Mouse (Mus musculus): ENCODE data around the gene Trappc10.

The Trappc10 gene

DNA sequence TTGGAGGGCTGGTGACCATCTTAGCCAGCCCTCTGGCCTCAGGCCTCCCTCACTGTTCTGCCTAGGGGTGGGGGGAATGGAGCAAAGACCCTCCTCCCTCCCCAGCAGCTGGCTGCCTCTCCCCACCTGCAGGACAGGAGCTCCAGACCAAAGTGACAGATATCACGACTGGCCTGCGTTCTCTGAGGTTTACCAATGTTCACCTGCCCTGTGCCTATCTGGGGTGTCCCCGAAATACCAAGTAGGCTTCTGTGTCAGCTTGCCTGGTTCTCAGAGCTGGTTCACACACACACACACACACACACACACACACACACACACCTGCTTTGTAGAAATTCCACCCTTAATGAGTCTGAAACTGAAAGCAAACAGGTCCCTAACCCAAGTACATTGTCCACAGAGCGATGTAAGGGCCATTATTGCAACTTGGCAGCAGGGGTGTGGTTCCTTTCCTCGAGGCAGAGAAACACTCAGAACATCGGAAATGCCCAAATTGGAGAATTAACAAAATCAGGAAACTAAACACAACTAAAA lies 13.8 kb upstream of the Trappc10 start:
- no peak for DNase-seq

GRCm38 (mm10) chr10:78255646-78256059 lies 11.2 kb upstream of the Trappc10 start:
- DNase-seq: peak; percentile 75 to 89

DNA sequence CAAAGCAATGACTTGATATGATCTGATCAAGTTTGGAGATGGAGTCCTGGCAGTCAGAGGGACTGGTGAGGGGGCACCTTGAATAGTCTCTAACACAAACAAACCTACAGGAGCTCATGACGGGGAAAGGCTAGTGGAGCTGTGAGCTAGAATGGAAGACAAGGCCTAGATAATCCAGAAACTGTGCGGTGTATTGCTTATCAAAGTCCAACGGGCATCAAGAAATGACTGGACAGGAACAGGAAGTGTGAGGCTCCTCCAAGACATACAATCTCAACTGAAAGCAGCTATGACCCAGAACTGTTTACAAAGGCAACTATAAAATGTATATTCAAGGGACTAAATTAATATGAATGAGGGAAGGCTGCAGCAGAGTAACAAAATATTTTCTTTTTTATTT lies 2.8 kb upstream of the Trappc10 start:
- DNase-seq: no peak

DNA sequence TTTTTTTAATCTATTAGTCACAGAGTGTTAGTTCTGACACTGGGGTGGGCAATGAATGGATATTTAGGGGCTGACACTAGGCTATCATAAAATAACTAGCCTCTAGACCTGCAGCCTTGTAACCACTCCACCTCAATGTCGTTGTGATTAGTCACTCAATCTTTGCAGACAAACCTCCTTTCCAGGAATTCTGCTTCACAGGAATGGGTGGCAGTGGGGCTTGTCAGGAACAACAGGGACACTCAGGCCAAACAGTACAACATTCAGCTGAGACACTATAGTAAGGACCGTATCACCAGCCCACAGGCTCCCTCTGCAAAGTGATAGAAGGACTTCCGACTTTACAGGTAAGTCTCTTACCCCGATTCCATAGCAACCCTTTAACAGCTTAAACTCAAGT lies 2.3 kb upstream of the Trappc10 start:
- no peak for DNase-seq

DNA sequence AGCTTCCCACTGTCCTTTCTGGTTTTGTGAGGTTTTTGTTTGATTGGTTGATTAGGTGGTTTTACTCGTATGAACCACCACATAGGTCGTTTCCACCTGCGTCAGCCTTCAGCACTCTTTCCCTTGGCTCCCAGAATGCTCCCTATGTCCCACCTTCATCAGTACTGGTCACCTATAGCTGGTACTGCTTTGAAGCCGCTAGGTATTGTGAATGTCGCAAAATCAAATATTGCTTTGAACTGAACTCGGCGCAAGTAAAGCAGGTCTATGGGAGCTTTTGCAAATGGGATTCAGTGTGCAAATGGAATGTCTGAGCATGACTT lies 745 bp upstream of the Trappc10 start:
- DNase-seq: no peak

DNA sequence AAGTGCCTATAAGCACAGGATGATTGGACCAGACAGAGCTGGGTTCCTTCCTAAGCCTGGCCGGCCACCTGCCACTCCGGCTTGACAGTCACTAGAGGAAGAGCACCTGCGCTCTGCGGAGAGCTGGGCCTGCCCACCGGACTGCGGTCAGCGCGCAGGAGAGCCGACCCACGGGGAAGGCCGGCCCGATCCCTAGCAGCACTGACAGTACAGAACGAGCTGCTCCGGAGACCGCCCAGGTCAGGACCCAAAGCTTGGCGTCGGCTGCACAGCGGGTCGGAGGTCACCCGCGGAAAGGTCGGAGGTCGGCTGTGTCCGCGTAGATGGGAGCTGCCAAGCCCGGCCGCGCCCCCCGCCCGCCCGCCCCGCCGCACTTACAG lies 393 bp downstream of the Trappc10 start:
- peak; percentile 50 to 77 for DNase-seq

DNA sequence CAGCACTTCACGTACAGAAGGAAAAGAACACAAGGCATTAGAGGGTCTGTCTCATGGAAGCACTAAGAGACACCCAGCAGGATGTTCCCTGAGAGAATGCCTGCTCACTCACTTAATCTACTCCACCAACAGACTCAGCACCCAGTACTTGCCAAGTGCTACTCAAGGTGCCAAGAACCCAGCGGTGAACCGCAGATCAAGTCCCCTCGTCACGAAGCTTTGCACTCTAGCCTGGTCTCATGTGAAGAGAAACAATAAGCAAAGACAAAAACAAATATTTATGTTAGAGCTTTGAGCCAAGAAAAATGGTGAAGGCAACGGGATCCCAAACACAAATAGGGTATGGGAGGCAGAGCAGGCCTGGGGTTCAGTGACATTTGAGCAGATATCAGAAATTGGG lies 5.5 kb downstream of the Trappc10 start:
- no peak for DNase-seq

DNA sequence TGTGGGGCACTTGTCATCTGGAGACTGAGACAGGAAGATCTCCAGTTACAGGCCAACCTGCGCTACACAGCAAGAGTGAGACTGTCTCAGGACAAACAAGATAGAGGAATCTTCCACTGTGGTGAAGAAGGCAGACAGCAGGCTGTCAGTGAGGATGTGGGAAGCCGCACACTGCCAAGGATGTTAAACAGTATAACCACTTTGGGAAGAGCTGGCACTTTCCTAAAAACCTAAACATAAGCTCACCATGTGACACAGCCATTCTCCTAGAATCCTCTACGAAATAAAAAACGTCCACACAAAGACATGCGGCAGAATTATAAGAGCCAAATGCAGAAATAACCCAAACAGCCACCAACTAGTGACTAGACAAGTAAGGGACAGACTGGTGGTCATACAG lies 6.1 kb downstream of the Trappc10 start:
- no peak for DNase-seq

DNA sequence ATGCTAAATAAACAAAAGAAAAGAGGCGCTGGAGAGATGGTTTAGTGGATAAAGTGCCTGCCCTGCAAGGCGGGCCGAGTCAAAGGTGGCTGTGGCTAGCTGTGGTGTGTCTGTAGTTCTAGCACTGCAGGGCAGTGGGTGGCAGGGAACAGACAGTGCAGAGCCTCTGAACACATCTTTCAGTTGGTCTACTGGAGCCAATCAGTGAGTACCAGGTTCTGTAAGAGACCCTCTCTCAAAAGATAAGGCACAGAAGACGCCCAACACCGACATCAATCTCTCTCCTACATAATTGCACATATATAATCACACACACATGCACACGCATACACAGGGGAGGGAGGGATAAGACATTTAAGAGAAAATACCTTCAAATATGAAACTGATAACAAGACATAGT lies 6.6 kb downstream of the Trappc10 start:
- no peak for DNase-seq

- no peak for DNase-seq
Measured at GRCm38 (mm10) chr10:78236885-78237629, 7.4 kb downstream of the Trappc10 start.

DNA sequence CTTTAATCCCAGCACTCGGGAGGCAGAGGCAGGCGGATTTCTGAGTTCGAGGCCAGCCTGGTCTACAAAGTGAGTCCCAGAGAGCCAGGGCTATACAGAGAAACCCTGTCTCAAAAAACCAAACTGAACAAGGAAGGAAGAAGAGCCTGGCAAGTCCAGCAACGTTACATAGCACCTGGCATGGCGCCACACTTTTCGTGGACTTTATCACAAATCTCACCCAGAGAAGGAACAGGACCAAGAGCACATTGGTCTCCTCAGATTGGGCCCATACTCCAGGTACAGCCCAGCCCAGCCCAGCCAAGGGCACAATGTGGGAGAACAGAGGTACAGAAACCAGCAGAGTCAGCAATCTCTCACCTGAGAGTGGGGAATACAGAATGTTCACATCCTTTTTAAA lies 10.7 kb downstream of the Trappc10 start:
- DNase-seq: peak; percentile 72 to 84

DNA sequence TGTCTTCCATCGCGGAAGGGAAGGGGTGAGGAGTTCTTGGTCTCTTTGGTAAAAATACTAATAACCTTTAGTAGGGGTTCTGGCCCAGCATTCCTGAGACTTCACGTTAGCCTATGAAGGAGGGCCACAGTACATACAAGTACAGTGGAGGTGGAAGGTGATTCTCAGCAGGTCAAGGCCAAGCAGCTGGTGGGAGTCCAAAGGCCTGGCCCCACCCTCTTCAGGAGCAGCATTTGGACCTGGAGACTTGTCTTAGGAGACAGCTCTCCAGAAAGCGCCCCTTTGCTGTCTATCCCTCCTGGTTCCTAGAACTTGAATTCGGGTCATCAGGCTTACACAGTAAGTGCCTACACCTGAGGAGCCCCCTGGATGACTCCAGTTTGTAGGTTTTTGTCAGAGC lies 11.3 kb downstream of the Trappc10 start:
- peak in 1 of 2 experiments; percentile 70 for DNase-seq

DNA sequence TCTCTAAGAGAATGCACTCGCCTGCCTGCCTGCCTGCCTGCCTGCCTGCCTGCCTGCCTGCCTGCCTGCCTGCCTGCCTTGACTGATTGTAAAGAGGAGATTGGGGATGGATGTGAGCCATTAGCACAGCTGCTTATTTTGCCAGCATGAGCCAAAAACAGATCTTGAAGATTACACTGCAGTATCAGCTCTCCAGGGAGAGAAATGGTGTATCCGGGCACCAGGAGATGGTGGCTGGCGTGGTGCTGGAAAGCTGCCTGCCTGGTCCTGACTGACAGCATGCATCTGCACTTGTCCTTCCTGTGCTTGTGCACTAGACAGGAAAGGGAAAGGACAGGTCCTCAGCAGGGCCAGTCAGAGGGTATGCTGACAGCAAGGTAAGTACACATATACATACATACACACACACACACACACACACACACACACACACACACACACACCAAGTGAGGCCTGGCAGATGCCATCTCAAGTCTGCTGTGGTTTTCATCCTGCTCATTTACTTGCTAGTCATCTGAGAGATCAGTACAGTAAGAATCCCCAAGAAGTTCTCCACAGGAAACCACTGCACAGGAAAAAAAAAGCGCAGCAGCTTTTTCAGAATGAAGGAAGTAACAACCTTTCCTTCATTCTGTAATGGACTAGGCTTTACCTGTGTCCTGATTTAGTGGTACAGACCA lies 12.0 kb downstream of the Trappc10 start:
- DNase-seq: no peak

DNA sequence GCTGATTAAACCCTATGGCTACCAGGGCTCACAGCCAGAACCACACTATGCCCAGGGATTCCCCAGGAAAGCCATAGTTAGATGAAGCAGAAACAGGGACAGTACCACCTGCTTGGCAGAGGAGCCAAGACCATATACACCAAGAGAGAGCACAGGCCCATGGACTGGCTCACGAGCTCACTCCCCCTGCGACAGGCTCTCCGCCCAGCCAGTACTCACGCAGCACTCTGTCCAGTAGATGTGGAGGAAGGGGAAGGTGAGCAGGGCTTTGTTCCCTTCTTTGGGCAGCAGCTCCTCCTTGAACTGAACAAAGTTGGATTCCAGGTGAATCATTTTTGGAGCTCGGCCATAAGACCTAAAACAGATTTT lies 15.9 kb downstream of the Trappc10 start:
- no peak for DNase-seq

DNA sequence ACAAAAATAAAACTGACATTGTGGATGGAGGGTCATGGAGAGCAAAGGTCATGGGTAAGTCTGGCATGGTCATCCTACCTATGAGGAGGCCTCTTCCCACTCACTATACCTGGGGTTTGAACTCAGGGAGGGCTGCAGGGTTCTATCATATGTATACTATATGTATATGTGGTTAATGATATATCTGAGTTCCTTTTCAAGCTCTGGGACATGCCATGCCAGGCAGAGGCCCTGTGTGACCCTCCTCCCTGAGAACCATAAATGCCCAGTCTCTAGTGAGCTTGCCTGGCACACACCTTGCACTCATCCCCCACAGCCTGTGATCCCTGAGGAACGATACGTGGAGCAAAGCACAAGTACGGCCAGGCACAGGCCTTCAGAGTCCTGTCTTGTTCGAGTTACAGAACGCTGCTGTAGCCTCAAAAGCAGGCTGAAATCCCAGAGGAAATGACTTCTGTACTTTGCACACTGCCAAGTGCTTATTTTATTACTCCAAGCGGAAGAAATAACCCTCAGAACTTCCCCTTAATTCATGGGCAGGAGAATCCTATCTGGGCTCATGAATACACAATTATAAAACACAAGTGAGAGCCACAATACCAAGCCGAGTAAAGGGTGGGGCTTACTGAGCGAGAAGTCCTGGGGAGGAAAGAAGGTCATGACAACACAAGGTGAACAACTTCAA lies 16.4 kb downstream of the Trappc10 start:
- peak in 1 of 2 experiments; percentile 46 for DNase-seq

GRCm38 (mm10) chr10:78224136-78224535 lies 20.3 kb downstream of the Trappc10 start:
- no peak for DNase-seq

DNA sequence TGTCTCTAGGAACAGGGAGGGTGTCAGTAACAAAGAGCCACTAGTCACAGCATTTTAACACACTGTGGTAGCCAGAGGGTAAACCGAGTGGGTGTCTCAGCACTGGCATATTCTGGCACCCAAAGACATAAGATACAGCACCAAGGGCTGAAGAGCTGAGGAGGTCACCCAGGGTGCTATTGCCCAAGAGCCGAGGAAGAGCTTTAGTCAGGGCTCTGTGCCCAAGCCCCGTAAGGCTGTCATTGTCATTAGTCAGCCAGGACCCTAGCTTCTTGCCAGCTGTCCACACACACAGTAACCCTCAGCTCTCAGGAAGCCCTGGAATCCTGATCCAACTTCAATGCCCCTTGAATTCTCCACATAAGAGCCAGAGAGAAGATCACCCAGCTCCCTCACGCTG lies 21.5 kb downstream of the Trappc10 start:
- no peak for DNase-seq

DNA sequence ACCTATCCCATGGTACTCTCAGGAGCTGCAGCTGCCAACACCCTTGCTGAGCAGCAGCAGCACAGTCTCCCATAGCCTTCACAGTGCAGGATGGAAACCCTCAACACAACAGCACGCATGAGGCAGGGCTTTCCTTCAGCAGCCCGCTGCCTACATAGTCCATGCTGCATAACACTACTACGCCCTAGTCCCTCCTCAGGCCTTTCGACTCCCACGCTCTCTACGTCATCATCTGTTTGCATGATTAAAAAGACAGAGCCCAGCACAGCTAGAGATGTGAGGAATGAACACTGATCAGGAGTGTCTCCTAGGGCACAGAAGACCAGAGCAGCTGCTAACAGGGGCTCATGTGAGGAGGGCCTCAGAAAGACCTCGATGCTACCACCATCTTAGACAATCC lies 23.1 kb downstream of the Trappc10 start:
- no peak for DNase-seq

- DNase-seq: no peak
Measured at GRCm38 (mm10) chr10:78219528-78219927, 24.9 kb downstream of the Trappc10 start.

DNA sequence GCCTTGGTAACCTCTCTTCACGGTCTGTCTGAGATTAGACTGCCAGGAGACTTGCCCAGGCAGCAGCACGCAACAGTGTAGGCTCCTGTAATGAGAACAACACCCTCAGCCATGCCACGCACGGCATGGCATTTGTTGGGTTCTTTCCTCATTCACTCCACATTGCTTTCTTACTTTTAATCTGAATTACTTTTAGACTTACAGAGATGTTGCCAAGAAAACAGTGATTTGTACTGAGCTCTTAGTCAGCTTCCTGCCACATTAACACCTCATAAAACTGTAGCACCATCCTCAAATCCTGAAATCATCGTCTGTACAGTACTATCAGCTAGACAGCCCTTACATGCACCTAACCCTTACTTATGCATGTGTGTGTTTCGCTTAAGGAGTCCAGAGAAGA lies 25.9 kb downstream of the Trappc10 start:
- no peak for DNase-seq

DNA sequence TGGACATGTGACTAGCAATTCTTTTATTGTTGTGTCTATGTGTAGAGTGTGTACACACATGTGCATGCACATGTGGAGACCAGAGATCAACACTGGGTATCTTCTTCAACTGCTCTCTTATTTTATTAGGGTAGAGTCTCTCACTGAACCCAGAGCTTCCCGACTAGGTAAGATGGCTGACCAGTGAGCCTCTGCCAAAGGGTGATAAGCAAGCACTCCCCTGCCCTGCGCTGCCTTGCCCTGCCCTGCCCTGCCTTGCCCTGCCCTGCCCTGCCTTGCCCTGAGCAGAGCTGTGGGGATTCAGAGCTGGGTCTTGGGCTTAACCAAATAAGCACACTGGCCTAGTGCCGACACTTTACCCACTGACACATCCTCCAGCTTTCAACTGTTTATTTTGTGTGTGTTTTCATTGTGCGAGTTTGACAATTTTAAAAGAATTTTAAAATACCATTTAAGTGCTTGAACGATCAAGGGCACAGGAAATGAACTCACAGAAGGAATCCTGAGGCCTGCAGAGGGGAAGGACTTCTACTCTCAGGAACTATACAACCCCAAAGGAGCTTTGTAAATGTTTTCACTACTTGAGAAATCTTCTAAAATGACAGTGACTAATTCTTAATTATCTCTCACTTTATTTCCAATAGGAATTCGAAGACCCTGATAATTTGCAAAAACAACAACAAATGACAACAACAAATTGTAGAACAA lies 27.9 kb downstream of the Trappc10 start:
- no peak for DNase-seq

- no peak for DNase-seq
Measured at GRCm38 (mm10) chr10:78214371-78214770, 30.1 kb downstream of the Trappc10 start.

DNA sequence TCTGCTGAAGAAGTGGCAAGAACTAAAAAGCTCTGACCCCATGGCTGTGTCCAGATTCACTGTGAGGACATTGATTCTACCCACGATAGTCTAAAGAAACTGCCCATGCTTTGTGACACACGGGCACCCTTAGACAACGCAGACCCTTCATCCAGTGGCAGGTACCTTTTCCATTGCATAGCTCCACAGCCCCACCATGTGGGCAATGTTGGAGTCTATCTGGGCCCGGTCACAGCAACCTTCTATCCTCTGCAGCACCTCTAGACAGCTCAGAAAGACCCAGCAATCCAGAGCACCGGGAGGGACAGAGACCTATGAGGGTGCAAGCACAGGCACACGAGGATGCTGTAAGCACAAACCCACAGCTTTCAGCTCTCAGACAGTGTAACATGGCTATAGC lies 33.1 kb downstream of the Trappc10 start:
- peak in 1 of 2 experiments; percentile 25 for DNase-seq

Data from kidney, postnatal 25 days (tissue).